Comparison of ENCODE assay signal across 8 mouse cellular contexts in the genomic region with DNA sequence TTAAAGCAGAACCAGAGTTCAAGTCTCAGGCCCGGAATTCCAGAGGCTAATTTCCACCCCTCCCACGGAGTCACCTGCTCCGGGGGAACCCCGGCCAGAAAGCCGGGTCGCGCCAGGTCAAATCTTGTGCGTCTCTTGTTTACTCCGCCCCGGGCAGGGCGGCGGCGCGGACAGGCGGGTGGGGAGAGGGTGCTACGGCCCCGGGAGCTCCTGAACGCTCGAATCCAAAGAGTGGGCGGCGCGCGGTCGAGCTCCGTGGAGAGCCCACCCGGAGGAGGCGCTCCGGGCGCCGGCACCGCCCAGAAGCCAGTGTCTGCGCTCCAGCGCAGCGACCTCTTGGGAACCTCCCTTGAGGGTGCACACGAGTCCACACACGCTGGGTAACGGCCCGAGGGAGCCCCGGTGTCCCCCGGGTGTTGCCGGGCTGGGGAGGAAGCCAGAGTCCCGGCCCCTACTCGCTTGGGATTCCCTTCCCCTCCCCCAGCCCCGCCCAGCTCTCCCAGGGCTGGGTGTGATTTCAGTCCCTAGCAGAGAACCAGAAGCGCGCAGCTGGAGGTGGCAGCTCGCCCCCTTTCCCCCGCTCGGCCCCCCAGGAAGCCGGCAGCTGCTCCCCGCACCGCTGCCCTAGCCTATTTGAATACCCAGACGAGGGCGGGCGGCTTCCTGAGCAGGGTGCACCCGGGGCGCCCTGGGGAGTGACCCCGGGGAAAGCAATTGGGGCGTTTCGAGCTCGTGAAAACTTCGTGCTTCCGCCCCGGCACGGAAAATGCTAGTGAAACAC. TPM values are rescaled to one million over a fixed set of nuclear protein-coding genes. Genes with fewer than 3 reads are reported as not detected.
DNase-seq lines count a peak whose midpoint lies in the region; ATAC-seq and TF ChIP-seq lines count a peak whose summit lies in the region.

No protein-coding gene starts in this region.

- H3K4me2 ChIP-seq in limb, embryonic 13.5 days (replicated peaks): peak overlapping the region; percentile 100
- H3K4me2 ChIP-seq in midbrain, embryonic 14.5 days (ENCODE audit: low read length): peak overlapping the region; percentile 100

- intact Hi-C loops in heart, adult 2 months (cut with DNase I): loop anchor here (1.0 to 5.0 kb wide), 6 partner anchors 84 to 412 kb away; partner anchors contain the start of genes Adat2 and Pex3

- peak; percentile 73; the same call in 1 of the 2 replicates for TF ChIP-seq EP300 in heart, adult 2 months (IDR thresholded peaks at IDR 0.05; ENCODE audit: insufficient read depth, low read depth, low read length)

- DNase-seq in adrenal gland, adult 8-10 months: peak; percentile 94
- DNase-seq in embryo, embryonic 9.5 days (ENCODE audit: extremely low spot score): peak; percentile 66
- DNase-seq in heart, adult 2 months: peak; percentile 95 to 97
- DNase-seq in kidney, adult 2 months: peak; percentile 96
- peak; percentile 71 for DNase-seq in midbrain, embryonic 14.5 days

- peak overlapping the region; percentile 95 for H3K4me3 ChIP-seq in heart, adult 2 months
- H3K4me3 ChIP-seq in kidney, adult 2 months (ENCODE audit: insufficient read depth, low read depth, low read length): peak overlapping the region; percentile 61
- peak overlapping the region; percentile 66 for H3K4me3 ChIP-seq in limb, embryonic 13.5 days
- H3K4me3 ChIP-seq in midbrain, embryonic 14.5 days (replicated peaks; ENCODE audit: low read depth, low read length): peak overlapping the region; percentile 60
- peak overlapping the region; percentile 83 for H3K4me3 ChIP-seq in small intestine, adult 2 months (ENCODE audit: low read depth, low read length)

- peak overlapping the region; percentile 92 for H3K9ac ChIP-seq in heart, adult 2 months (ENCODE audit: low read depth, low read length)
- H3K9ac ChIP-seq in limb, embryonic 13.5 days: peak overlapping the region; percentile 83
- H3K9ac ChIP-seq in midbrain, embryonic 14.5 days (replicated peaks; ENCODE audit: low read length): peak overlapping the region; percentile 82

- peak; percentile 79 for TF ChIP-seq POLR2A in heart, adult 2 months (IDR thresholded peaks at IDR 0.05; ENCODE audit: insufficient read depth, low read depth, low read length)
- TF ChIP-seq POLR2A in kidney, adult 2 months (IDR thresholded peaks at IDR 0.05; ENCODE audit: low read depth, low read length): peak; percentile 40
- peak; percentile 54 for TF ChIP-seq POLR2A in small intestine, adult 2 months (IDR thresholded peaks at IDR 0.05; ENCODE audit: low read depth, low read length)

- no peaks in the 10 kb centered on the region for H3K4me1 ChIP-seq in heart, adult 2 months (ENCODE audit: control insufficient read depth, insufficient read depth, low read length)
- no peaks in the 10 kb centered on the region; the same call in 1 of the 2 replicates for H3K4me1 ChIP-seq in kidney, adult 2 months (ENCODE audit: control insufficient read depth, insufficient read depth, low read length)
- H3K4me1 ChIP-seq in limb, embryonic 13.5 days: peaks cover 15% of the 10 kb centered on the region
- no peaks in the 10 kb centered on the region for H3K4me1 ChIP-seq in midbrain, embryonic 14.5 days (ENCODE audit: control insufficient read depth, insufficient read depth, low read length)
- H3K4me1 ChIP-seq in small intestine, adult 2 months (ENCODE audit: control insufficient read depth, insufficient read depth, insufficient read length, low read length): no peaks in the 10 kb centered on the region

- under 1% methylated on average over 64 of the region's 65 CpGs for WGBS in heart, adult 2 months
- WGBS in kidney, adult 2 months: under 1% methylated on average over 65 of the region's 65 CpGs
- under 1% methylated on average over 65 of the region's 65 CpGs for WGBS in limb, embryonic 13.5 days
- under 1% methylated on average over 65 of the region's 65 CpGs for WGBS in midbrain, embryonic 14.5 days
- WGBS in small intestine, adult 2 months: under 1% methylated on average over 65 of the region's 65 CpGs

- H3K36me3 ChIP-seq in heart, adult 2 months (ENCODE audit: control insufficient read depth, insufficient read depth, low read length): peaks cover 2% of the 10 kb centered on the region; the same call in 1 of the 2 replicates
- no peaks in the 10 kb centered on the region for H3K36me3 ChIP-seq in kidney, adult 2 months (ENCODE audit: control insufficient read depth, insufficient read depth, low read length)
- H3K36me3 ChIP-seq in limb, embryonic 13.5 days: no peaks in the 10 kb centered on the region
- no peaks in the 10 kb centered on the region for H3K36me3 ChIP-seq in midbrain, embryonic 14.5 days (ENCODE audit: control insufficient read depth, insufficient read depth, low read length)
- H3K36me3 ChIP-seq in small intestine, adult 2 months (ENCODE audit: control insufficient read depth, insufficient read depth, low read length): no peaks in the 10 kb centered on the region

- H3K79me2 ChIP-seq in heart, adult 2 months (replicated peaks; ENCODE audit: control insufficient read depth, insufficient read depth, low read length): no peaks in the 10 kb centered on the region

- peak; percentile 13 for ATAC-seq in limb, embryonic 13.5 days (ENCODE audit: low FRiP score, low read depth)
- peak; percentile 4 for ATAC-seq in midbrain, embryonic 14.5 days (ENCODE audit: low FRiP score, low TSS enrichment)
- no peak for ATAC-seq in erythroid progenitor cell, adult 5-6 weeks (replicated peaks; ENCODE audit: low FRiP score, poor library complexity, severe bottlenecking)

- TF ChIP-seq CTCF in heart, adult 2 months (IDR thresholded peaks at IDR 0.05): peak; percentile 41
- no peak for TF ChIP-seq CTCF in kidney, adult 2 months (conservative IDR thresholded peaks at IDR 0.05; ENCODE audit: insufficient read depth, insufficient read length, low read depth, low read length)
- no peak for TF ChIP-seq CTCF in small intestine, adult 2 months (IDR thresholded peaks at IDR 0.05; ENCODE audit: extremely low read depth, insufficient read length, insufficient replicate concordance, low read depth, low read length)

- H3K27ac ChIP-seq in heart, adult 2 months: peak overlapping the region; percentile 96
- peak overlapping the region; percentile 99 for H3K27ac ChIP-seq in kidney, adult 2 months (ENCODE audit: insufficient read depth, low read depth, low read length)
- H3K27ac ChIP-seq in limb, embryonic 13.5 days: peak overlapping the region; percentile 93; the same call in 1 of the 2 replicates
- H3K27ac ChIP-seq in midbrain, embryonic 14.5 days (replicated peaks; ENCODE audit: low read depth, low read length): peak overlapping the region; percentile 96
- peak overlapping the region; percentile 98 for H3K27ac ChIP-seq in small intestine, adult 2 months (ENCODE audit: insufficient read depth, low read depth, low read length)

- H3K27me3 ChIP-seq in heart, adult 2 months (ENCODE audit: control insufficient read depth, insufficient read depth, low read length): no peaks in the 10 kb centered on the region
- no peaks in the 10 kb centered on the region for H3K27me3 ChIP-seq in kidney, adult 2 months (replicated peaks; ENCODE audit: control insufficient read depth, insufficient read depth, low read length)
- H3K27me3 ChIP-seq in limb, embryonic 13.5 days: peaks cover 31% of the 10 kb centered on the region
- 0 out of 2 replicates have a peak, but pooled peaks cover 6% of the 10 kb centered on the region for H3K27me3 ChIP-seq in midbrain, embryonic 14.5 days (ENCODE audit: control insufficient read depth, insufficient read depth, low read length)
- no peaks in the 10 kb centered on the region for H3K27me3 ChIP-seq in small intestine, adult 2 months (ENCODE audit: control insufficient read depth, insufficient read depth, low read length)

- H3K9me3 ChIP-seq in limb, embryonic 13.5 days: no peaks in the 10 kb centered on the region
- no peaks in the 10 kb centered on the region for H3K9me3 ChIP-seq in midbrain, embryonic 14.5 days (ENCODE audit: control insufficient read depth, low read length)

RNA-seq across cellular contexts. Expression of gene Hivep2, which starts 1.2 kb away (rescaled TPM):
- total RNA-seq in adrenal gland, adult 8-10 months (2022): 10 to 100 TPM; 27.5 to 43.1 (median 38.7) TPM
- 10 to 100 TPM; 20.9 to 22.6 TPM for total RNA-seq in heart, adult 2 months (2021)
- polyA plus RNA-seq in heart, adult 2 months (2012; rRNA removed): 5.3 and 10.3 TPM in 2 replicates
- polyA plus RNA-seq in kidney, adult 2 months (2012; rRNA removed): 4.9 and 5.1 TPM in 2 replicates
- 5.5 and 6.5 TPM in 2 replicates for polyA plus RNA-seq in limb, embryonic 13.5 days (2015; fragmentation: Nextera tagmentation; extraction: Ambion mirVana)
- 12.8 TPM in 2 replicates for polyA plus RNA-seq in midbrain, embryonic 14.5 days (2014; fragmentation: Nextera tagmentation; extraction: Ambion mirVana)
- polyA plus RNA-seq in small intestine, adult 2 months (2012; rRNA removed): 2.0 and 4.2 TPM in 2 replicates
- total RNA-seq in erythroid progenitor cell, adult 5-6 weeks (2015; ENCODE audit: low replicate concordance): 4.3 and 4.6 TPM in 2 replicates
- total RNA-seq in erythroid progenitor cell, adult 5-6 weeks (2017; ENCODE audit: low replicate concordance): 1.3 and 1.5 TPM in 2 replicates
